Mouse (Mus musculus) ES-E14 (cell line): ENCODE measurements around the gene Cage1.

Experiments used
- CHD2 ChIP-seq: IDR thresholded peaks from 2 replicates; pipeline ENCODE4 v1.6.1; 2014; ENCODE audit warnings: mild to moderate bottlenecking, low read depth, low read length, inconsistent platforms
- HCFC1 ChIP-seq: IDR thresholded peaks from 2 replicates; pipeline ENCODE4 v1.6.1; 2012; ENCODE audit warnings: low read length, inconsistent platforms, borderline replicate concordance; ENCODE audit not compliant: insufficient read depth
- MAFK ChIP-seq: IDR thresholded peaks from 2 replicates; pipeline ENCODE4 v1.6.1; 2014; ENCODE audit warnings: mild to moderate bottlenecking, low read depth, low read length, inconsistent platforms; ENCODE audit not compliant: insufficient read depth
- ZC3H11A ChIP-seq: IDR thresholded peaks from 2 replicates; pipeline ENCODE4 v1.6.1; 2012; ENCODE audit warnings: low read depth, mild to moderate bottlenecking, inconsistent platforms, low read length, borderline replicate concordance
- ZNF384 ChIP-seq: IDR thresholded peaks from 2 replicates; pipeline ENCODE4 v1.6.1; 2012; ENCODE audit warnings: low read depth, low read length, inconsistent platforms

- TF ChIP-seq HCFC1 (no peak), ZC3H11A (no peak), MAFK (no peak), CHD2 (no peak), ZNF384 (no peak)
These were observed 34.4 kb downstream of the Cage1 start for GRCm38 (mm10) chr13:38002461-38002860.
